Mouse (Mus musculus) liver, adult (tissue): ENCODE data around the gene Tmem185b.

Experiments used
- GATA4 ChIP-seq: IDR thresholded peaks from 2 replicates; pipeline ENCODE4 v1.6.1; 2014; ENCODE audit warnings: mild to moderate bottlenecking, low read length; ENCODE audit not compliant: insufficient replicate concordance

Gene Tmem185b

DNA sequence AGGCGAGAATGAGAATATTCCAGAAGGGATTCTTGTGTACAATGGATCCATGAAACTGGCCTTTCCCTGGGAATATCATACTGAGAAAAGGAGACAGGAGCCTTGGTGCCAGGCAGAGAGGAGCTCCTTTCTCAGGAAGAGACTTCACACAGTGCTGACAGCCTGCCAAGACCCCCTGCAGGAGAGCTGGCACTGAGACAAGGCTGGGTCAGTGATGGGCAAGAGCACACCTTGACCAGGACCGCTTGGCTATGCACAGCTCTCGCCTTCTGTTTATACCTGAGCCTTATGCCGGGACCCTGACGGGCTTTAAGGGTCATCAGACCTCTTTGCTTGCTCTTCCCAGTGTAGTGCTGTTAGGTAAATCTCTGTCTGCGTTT lies 30.6 kb upstream of the Tmem185b start:
- TF ChIP-seq GATA4: no peak

DNA sequence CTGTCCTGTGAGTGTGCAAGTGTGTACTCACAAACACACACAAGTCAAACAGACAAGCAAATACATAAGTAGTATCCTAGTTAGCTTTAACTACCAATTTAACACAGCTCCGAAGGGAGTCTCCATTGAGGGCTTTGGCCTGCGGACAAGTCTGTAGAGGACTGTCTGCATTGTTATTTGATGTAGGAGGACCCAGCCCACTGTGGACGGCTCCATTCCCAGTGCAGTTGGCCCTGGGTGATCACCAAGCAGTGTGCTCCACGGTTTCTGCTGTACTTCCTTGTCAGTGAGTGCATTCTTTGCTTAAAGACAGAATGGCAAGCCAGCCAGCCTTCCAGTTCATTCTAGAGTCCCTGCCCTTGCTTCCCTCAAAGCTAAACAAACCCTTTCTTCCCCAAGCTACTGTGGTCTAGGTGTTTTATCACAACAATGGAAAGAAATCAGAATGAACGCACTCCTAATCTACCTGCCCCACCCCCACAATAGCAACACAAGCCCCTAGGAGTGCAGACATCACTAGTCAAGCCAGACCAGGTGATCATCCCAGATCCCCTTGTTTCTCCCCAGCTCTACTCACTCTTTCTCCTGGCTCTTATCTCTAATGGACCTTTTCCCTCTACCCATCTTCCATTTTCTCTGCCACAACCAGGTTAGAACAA lies 28.5 kb upstream of the Tmem185b start:
- no peak for TF ChIP-seq GATA4

DNA sequence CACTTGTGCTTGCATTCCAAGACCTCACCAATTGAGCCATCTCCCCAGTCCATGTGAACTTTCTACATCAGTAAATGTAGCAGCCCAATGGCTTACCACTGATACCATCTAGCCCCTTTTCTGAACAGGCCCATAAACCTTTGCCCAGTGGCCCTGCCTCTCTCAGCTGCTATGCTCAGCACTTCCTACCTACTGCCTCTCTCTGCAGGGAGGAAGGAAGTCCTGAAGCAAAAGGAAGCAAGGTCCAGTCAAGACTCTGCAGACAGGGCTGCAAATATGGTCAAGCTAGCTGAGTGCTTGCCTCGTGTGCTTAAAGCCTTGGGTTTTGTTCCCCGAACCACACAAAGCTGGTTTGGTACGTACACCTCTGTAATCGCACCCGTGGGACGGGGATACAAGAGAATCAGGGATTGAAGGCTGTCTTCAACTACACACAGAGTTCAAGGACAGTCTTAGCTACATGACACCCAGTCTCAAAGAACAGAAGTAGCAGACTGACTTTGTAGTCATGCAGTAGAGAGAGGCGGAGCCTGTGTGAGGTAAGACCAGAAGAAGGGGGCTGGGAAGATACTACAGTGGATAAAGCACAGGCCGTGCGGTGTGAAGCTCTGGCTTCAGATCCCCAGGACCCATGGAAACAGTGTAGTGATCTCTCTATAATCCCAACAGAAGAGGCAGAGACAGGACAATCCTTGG lies 27.3 kb upstream of the Tmem185b start:
- no peak for TF ChIP-seq GATA4

DNA sequence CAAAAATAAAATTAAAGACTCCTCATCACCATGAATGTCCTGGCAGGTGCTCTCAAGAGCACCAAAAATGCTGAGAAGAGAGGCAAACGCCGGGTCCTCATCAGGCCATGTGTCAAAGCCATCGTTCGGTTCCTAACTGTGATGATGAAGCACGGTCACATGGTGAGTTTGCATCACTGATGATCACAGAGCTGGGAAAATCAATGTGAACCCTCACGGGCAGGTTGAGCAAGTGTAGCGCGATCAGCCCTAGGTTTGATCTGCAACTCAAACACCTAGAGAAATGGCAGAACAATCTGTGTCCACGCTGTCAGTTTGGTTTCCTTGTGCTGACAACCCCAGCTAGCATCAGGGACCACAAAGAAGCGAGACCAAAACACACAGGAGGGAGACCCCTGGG lies 26.5 kb upstream of the Tmem185b start:
- no peak for TF ChIP-seq GATA4

DNA sequence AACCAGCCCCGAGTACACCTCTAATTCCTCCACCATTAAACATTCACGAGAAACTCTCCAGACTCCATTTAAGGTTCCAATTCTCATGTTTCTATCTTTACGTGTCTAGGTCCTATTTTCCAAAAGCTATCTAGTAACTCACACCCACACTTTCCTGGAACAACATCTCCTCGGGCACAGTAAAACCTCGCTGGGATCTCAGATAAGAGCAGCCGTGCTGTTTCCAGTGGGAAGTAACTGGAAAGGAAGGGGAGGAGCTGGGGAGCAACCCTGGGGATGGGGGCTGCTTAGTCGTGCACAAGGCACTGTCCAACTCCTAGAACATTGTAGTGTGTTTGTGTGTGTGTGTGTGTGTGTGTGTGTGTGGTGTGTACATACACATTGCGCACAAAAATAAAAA lies 24.1 kb upstream of the Tmem185b start:
- peak; percentile 71; the same call in 1 of the 2 replicates for TF ChIP-seq GATA4

DNA sequence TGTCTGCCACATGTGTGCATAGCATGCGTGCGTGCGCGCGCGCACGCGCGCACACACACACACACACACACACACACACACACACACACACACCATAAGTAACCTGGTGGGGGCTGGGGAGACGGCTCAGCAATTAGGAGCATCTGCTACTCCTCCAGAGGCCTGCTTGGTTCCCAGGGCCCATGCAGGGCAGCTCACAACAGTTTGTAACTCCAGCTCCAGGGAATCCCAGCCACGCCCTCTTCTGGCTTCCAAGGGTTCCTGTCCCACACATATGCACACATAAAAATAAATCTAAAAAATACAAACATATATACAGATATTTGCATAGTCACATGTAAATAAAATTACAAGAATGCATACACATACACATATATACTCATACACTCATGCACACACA lies 23.2 kb upstream of the Tmem185b start:
- TF ChIP-seq GATA4: no peak

DNA sequence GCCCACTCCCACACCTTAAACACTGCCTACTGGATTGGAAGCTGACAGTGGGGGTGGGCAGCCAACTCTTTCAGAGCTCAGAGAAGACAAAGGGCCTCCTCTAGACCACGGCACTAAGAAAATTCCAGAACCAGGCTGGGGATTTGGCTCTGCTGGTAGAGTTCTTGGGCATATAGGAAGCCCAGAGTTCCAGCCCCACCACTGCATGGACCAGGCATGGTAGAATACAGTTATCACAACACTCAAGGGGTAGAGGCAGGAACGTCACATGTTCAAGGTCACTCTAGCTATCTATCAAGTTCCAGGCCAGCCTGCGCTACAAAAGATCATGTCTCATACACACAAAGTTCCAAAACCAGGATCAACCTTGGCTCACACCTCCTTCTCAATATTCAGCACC lies 22.8 kb upstream of the Tmem185b start:
- no peak for TF ChIP-seq GATA4

DNA sequence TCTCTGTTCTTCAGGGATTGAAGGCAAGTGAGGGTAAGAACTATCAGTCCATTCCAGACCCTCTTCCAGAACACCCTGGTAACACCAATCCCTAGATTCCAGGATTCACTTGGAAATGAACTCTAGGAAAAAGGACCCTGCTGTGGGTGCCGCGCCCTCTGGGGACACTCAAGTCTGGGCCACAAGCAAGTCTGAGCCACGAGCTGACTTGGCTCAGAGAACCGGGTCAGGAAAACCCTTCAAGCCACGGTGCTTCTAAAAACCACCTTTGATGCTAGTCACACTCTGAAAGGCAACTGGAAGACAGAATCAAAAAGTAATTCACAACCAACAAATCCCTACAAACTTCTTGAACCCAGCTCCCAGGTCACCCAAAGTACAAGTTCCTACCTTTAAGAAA lies 22.2 kb upstream of the Tmem185b start:
- TF ChIP-seq GATA4: no peak

DNA sequence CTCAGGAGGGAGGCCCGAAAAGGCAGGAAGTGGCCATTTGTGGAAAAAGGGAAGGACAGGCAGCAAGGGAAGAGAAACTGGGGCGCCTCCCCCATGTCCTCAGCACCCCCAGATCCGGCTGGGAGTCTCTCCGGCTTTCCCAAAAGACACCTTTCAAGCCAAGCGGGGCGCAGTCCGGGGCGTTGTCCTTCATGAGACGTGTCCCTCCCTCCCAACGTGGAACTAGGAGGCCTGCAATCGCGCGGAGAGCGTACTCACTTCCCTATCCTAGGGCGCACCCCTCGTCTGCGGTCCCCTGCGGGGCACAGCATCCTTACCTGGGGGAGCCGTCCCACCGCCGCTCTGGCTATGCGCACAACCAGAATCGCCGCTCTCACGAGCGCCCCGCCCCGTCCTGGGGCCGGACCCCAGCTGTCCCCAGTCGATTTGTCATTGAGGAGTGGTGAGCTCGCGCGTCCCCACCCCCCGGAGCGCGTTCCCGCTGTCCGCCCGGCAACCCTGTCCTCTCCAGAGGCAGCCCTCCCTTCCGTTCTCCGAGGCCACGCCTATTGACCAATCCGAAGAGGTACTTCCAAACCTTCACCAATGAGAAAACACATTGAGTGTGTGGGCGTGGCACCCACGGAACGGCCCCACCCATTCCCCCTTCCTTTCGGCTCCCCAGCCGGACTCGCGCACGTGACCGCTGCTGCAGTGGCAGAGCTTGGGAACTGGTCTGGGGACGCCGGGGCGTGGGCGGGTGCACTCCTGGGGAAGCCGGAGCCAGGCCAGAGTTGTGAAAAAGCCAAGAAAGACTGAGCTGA lies 21.5 kb upstream of the Tmem185b start, which contains the start of gene Ralb:
Gene Ralb (minus strand): TSS at position 535 of the 803 bp plus-strand sequence.
- peak; percentile 6; the same call in 1 of the 2 replicates for TF ChIP-seq GATA4

DNA sequence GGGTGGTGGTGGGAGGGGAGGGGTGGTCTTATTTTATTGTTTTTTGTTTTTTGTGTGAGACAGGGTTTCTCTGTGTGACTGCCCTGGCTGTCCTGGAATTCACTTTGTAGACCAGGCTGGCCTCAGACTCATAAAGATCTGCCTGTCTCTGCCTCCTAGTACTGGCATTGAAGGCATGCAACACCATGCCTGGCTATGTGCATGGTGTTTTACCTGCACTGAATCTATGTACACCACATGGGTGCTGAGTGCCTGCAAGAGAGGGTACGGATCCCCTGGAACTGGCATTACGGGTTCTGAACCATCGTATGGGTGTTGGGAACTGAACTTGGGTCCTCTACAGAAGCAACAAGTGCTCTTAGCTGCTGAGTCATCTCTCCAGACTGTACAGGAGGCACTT lies 20.0 kb upstream of the Tmem185b start:
- no peak for TF ChIP-seq GATA4

DNA sequence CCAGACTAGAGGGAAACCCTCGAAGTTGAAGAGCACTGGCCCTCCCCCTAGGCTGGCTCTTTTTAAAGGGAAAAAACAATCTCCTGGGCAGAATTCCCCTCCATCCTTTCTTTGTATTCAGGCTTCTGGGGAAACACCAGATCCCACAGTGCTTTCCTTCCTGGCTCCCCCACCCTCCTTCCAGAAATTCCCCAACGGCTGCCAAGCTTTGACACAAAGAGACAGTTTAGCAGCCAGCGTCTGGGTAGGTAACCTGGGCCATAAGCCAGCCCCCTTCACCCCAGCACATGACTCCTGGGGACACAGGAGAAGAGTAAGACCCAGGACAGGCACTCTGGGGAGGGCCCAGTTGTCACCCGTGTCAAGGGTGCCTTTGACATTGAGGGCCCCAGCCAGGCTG lies 17.4 kb upstream of the Tmem185b start:
- TF ChIP-seq GATA4: no peak

DNA sequence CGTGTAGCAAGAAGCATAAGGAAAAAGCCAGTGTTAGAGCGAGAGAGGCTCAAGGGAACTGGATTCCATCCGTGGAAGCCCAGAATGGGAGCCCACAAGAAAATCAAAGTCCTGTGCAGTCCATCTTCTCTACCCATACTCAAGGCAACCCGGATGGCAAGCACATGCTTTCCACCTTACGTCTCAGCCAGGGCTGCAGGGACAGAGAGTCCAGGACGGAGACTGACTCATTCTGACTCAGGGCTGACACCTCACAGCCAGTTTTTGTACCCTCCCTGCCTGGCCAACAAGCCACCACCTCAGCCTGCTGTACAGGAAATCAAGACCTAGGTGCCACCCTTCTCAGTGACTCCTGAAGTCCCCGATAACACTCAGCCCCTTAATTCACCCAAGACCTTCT lies 16.5 kb upstream of the Tmem185b start:
- no peak for TF ChIP-seq GATA4

DNA sequence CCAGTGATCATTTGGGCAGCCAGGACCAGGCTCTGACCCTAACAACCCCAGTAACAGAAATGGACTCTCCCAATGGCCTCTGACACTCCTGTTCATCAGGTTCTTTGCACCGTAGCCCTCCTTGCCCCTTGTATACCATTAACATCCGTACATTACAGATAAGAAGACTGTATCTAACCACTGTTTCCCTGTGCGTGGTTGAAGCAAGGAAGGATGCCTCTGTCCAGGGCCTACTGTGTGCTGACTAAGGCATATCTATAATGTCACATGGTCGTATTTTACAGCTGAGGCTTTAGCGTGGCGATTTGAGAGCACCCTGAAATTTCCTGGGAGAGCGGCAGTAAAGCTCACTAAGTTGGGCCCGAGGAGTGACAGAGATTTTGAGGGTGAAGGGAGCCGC lies 15.6 kb upstream of the Tmem185b start:
- TF ChIP-seq GATA4: no peak

DNA sequence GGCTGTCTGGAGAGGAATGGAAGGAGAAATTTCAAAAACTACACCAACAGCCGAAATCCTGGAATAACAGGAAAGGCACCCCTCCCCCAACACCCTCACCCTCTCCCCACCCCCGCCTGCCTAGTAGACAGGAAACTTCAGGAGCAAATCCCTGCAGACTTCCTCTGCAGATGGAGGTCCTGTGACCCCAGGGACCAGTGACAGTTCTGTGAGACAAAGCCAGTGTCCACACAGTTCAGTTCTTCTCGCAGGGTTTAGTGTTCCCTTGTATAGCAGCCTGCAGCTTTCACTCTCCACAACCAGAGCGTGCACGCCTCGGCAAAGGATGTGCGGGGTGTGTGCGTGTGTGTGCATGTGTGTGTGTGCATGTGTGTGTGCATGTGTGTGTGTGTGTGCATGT lies 15.1 kb upstream of the Tmem185b start:
- TF ChIP-seq GATA4: no peak

DNA sequence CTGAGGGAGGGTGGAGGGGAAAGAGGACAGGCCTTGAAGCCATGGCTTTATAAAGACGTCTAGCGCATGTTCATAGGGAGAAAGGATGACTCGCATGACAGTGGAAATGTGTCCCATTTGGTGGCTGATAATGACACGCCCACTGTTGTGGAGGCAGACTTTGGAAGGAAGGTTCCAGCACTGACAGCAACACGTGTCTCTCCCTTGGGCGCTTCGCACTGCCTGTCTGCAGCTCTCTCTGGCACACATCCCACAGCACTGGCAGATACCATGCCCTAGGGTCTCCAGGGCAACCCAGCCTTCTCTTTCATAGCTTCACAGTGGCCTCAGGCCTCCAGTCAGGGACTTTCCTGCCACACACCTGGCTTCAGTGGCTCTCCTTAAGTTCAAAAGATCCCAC lies 7.9 kb upstream of the Tmem185b start:
- TF ChIP-seq GATA4: no peak

DNA sequence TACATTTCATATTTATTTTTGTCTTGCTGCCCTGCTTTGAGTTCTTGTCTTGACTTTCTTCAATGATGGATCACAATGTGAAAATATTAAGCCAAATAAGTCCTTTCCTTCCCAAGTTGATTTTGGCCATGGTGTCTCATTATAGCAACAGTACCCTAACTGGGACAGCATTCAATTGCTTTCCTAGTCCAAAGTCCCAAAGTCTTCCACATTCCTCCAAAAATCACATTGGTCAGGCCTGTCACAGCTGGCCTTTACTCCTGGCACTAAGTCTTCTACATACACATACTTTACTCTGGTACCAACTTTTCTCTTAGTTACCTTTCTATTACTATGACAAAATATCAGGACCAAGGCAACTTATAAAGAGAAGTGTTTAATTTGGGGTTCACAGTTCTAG lies 7.2 kb upstream of the Tmem185b start:
- no peak for TF ChIP-seq GATA4
